Mouse (Mus musculus) cerebellum, postnatal 25 days (tissue): Measurements from ENCODE around the gene C8a.

Source experiments
- DNase-seq, 2 experiments: peaks; one replicate each; pipeline ENCODE4 v3.0.0; 2021; ENCODE audit warnings: mixed read lengths in 2 of 2

C8a gene

DNA sequence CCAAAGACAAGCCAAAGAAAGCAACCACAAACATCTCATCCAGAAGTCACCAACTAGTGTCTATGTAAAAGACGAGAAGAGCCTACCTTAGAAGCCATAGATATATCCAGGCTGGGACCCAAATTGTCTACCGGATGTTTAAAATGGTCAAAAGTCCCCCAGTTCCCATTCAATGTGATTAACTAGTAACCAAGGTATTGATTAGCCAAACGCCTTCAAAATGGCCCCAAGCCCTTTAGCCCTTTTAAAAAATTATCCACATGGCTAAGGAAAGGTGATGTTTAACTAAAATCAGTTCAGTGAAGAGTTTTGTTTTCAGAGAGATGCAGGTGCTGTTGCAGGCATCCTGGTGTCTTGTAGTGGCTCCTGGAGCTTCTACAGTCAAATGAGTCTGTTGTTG lies at the start of gene C8a:
Gene C8a (minus strand): TSS at position 76 of the 400 bp plus-strand sequence.
- no peak for DNase-seq

DNA sequence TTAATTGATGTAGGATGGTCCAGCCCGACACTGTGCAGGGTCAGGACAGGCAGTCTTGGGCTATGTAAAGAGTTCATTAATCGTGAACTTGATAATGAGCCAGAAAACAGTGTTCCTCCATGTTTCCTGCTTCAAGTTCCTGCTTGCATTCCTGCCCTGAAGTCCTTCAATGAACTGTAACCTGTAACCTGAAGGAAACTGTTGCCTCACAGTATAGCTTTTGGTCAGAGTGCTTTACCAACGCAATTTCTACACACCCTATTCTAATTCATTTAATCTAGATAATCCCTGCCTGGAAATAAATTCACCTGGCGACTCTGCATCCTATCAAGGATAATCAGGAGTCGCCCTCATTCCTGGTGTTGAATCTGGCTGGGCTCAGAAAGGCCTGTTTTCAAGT lies 49.2 kb upstream of the C8a start:
- no peak for DNase-seq

DNA sequence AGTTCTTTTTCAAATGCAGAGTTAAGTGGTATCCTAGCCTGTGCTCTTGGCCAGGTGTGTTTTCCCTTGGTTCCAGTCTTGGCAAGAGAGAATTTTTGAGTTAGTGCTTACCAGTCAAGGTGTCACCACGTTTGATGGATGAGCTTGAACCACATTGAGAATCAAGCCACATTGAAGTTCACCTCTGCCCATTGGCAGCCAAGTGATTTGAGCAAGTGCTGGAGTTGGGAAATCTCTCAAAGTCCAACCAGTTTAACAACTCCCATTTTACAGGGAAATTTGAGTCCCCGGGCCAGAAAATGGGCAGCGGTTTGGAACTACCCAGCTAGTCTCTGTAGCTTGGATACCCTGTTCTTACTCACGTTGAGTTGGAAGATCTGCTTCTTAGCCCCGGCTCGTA lies 41.8 kb upstream of the C8a start:
- DNase-seq: no peak

GRCm38 (mm10) chr4:104914711-104915247 lies 38.6 kb upstream of the C8a start:
- DNase-seq: peak; percentile 14 to 25

DNA sequence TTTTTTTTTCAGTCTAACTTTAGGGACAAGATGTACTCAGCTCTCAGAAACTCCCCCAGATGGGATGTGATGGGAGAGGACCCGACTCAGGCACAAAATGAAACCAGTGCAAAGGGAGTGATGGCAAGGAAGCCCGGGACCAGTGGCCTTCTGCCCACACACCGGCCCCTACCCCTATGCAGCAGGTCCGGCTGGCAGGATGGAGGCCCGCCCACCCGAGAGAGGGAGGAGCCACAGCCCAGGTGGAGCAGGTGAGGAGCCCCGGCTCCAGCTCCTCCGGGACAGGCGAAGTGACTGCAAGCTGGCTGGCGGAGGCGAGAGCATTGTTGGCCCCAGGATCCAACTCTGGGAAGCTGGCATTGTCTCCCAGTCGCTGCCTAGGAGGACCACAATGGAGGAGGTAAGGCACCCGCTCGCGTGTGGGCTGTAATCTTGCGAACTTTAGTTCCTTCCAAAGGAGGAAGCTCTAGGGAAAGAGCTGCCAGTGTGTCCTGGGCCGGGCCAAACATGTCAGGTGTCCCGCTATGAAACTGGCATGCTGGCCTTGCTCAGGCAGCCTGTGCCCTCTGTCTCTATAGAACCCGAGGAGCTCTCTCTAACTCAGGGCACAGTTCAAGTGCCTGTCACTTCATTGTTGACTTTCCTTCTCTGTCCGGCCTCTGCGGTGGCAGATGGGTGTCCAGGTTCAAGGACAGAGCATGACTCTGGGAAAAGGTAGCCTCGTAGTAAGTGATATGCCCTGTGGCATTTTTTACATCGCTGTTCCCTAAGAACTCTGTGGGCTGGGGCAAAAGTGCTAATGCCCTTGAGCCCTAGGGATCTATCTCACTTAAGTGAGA lies 37.3 kb upstream of the C8a start, which contains the start of gene Fyb2:
Gene Fyb2 (plus strand): TSS at position 166 of the 839 bp plus-strand sequence.
- DNase-seq: peak; percentile 58 to 59

- peak; percentile 70 to 86 for DNase-seq
Measured at GRCm38 (mm10) chr4:104911685-104912084, 35.5 kb upstream of the C8a start.

- no peak for DNase-seq
Measured at GRCm38 (mm10) chr4:104905049-104905448, 28.9 kb upstream of the C8a start.

- peak; percentile 17 to 46 for DNase-seq
Measured at GRCm38 (mm10) chr4:104902836-104903235, 26.6 kb upstream of the C8a start.

DNA sequence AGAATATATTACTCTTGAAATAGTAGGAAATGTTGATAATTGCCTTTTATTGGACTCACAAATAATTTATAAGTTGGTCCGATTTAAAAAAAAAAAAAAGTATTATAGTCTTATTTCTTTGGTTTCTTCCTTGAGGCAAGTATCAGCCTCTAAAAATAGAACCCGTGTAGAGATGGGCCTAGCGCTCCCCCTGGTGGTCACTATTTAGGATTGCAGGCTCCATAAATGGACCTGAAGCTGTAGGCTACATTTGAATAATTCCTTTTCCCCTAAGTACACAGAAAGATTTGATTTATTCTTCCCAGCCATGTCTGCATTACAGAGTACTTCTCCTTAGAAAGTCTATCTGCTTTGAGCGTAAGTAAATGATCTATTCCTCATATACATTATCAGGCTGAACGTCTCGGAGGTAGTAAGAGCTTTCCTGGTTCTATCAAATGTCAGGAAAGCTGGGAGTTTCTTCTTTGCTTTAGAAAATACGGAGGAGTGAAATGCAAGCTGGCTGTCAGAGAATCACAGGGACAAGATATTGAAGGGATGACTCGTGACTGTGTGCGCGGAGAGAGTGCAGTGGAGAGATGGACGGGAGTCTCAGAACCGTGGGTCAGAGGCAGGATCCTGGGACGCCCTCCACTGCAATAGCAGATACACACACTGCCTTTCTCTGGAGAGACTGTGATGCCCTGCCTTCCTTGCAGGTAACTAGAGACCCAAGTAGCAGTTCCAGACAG lies 18.0 kb upstream of the C8a start:
- DNase-seq: peak; percentile 66 to 78

DNA sequence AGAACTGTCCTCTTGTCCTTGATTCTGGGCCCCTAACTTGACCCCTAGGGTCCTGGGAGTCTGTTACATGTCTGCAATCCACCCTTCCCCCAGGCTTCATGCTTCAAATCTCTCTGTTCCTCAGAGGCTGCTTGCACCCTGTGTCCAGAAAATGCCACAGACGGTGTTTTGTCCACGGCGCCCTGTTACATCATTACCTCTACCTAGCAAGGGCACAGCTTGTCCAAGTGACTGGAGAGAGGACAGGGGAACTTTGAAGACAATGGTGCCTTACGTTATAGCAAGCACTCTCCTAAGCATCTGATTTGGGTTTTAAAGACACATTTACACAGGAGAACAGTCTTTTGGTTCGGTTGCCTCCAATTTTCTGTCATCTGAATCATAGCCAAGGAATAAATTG lies 17.4 kb upstream of the C8a start:
- DNase-seq: no peak

DNA sequence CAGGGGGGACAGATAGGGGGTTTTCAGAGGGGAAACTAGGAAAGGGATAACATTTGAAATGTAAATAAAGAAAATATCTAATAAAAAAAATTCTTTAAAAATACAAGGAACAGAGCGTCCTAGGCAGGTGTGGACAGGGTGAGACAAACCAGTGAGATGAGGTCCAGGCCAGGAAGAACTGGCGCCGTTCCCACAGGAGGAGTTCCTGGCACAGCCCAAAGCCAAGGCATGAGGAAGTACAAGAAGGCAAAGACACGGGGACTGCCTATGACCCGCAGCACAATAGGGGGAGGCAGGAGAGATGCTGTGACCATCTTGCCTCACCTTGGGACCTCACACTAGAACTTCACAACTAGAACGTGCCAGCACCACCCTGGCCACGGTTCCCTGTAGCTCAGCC lies 15.5 kb upstream of the C8a start:
- peak; percentile 66 to 78 for DNase-seq

DNA sequence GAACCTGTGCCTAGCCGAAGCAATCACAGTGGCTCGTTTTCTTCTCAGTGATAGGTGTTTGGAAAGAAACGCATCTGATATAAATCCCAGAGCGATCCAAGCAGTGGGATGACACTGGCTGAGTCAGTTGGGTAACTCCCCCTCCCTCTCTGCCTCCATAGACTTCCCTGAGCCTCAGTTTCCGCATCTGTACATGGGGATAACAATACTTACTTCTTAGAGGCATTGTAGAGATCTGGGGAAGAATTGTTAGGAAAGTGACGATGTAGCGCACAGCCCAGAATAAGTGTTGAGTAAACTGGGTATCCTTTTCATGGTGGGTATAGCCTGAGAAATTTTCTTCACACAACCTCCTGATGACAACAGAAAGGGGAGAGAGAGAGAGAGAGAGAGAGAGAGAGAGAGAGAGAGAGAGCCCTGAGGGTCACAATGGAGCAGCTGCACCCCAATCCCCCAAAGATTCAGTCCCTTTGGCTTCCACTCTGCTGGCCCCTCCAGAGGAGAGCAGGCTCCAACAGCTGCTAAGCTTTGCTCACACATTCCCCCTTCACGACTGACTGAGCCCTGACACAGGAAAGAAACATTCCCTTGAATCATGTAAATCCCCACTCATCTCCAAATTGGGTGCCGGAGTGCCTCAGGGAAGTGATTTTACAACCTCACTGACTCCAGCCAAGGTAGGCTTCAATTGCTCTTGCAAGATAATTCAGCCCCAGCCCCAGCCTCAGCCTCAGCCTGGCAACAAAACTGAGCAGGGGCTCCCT lies 12.5 kb upstream of the C8a start:
- no peak for DNase-seq

DNA sequence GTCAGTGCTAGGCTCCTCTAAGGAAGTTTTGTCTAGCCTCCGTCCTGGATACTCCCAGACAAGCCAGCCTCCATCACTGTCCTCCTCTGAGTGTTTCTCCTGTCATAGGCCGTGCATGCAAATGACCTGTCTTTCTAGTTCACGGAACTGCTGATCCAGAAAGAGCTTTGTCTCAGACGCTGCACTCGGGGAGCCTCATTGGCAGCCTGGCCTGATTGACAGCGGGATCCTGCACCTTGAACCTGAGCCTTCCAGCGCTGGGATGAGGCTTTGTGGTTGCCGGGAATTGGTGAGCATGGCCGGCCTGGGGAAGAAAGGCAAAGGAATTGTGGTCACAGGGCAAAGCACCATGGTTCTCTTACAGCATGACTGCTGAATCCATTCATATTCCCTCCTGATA lies 11.3 kb upstream of the C8a start:
- no peak for DNase-seq

DNA sequence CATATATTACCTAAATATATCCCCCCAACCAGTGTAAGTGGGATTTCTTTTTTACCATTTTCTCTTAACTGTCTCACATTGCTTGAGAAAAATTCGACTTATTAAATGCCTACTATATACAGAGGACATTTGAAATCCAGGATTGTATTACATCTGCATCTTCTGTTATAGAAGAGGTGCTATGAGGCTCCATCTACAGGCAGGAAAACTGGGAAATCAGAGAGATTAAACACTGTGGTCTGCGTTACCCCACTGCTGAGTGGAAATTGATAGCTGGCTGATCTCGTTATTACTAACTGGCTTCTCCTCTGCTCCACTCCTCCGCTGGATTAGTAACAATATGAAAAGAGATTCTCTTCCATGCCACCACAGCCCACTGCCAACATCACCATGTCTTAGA lies 366 bp downstream of the C8a start:
- no peak for DNase-seq

- DNase-seq: no peak
Measured at GRCm38 (mm10) chr4:104870196-104870595, 6.0 kb downstream of the C8a start.

DNA sequence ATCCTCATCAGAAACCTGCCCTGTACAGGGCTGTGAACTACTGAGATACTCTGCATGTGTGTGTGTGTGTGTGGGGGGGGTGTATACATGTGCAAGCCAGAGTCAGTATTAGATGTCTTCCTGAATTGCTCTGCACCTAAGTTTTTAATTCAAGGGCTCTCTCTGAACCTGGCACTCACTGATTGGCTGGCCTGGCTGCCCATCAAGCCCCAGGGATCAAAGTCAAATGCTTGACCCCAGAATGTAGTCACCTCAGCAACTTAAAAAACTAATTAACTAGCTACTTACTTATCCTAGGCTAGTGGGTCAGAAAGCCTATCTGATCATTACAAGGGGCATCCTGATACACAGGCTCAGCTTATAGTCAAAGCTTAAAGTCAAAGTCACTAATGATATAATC lies 6.6 kb downstream of the C8a start:
- DNase-seq: no peak

- no peak for DNase-seq
Measured at GRCm38 (mm10) chr4:104864397-104864796, 11.8 kb downstream of the C8a start.

DNA sequence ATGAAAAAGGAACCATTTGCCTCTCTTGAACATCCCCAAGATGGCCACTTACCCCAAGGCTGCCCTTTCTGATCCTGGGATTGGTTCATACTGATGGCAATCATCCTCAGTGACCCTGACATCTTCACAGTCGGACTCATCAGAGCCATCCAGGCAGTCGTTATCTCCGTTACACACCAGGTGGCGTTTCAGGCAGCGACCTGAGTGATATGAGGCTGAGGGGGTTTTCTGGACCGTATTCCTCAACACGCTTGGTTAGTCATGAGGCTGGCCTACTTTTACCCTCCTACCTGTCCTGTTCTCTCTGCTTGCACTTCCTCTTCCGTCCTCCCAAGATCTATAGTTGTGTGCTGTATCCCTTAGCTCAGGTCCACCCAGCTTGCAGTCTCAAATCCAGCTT lies 15.0 kb downstream of the C8a start:
- DNase-seq: no peak

- DNase-seq: no peak
Measured at GRCm38 (mm10) chr4:104857823-104858222, 18.4 kb downstream of the C8a start.

DNA sequence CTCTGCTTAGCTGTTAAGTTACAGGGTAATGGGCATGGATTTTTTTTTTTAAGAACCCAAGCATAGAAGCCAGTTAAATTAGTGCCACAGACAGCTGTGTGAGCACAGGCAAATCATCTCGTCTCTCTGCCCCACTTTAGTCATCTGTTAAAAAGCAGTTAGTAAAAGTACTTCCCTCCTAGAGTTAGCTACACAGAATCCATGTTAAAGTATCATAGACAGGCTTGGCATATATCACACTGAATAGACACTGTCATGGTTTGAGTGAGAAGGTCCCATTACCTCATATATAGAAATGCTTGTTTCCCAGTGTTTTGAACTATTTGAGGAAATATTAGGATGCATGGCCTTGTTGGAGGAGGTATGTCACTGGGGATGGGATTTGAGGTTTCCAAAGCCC lies 19.2 kb downstream of the C8a start, which contains the start of gene Gm17662:
Gene Gm17662 (plus strand): TSS at position 301 of the 400 bp plus-strand sequence.
- DNase-seq: no peak

DNA sequence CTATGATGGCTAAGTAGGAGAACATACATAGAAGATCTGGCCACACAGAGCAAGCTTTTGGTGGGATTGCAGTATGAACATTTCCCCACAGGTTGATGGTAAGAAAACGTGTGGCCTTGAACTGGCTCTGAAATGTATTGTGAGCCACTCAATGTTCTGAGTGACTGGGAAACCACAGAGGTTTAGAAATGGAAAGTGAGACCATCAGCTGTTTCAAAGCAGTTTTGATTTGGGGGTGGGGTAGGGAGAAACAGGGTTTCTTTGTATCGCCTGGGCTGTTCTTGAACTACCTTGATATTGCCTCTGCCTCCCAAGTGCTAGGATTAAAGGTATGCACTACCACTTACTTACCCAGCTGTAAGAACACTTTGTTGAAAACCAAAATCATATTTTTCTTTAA lies 21.0 kb downstream of the C8a start:
- no peak for DNase-seq

- DNase-seq: no peak
Measured at GRCm38 (mm10) chr4:104843546-104843945, 32.7 kb downstream of the C8a start.

DNA sequence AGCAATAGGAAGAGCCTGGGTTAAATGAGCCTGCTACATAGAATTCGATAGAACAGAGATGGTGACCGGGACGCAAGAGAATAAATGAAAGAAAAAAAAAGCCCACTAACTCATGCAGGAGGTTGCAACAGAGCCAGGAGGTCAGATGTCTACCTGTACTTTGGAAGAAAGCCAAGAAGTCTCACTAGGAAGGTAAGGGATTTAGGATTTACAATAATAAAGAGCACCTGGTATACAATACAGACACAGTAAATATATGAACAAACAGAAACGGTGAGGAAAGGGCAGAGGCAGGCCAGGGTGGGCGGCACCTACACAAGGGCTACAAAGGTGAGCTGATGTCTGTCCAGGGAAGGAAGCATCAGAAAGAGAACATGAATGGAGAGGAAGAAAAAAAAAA lies 34.0 kb downstream of the C8a start:
- DNase-seq: no peak
